Mouse (Mus musculus) hindbrain, embryonic 10.5 days (tissue): ENCODE measurements at regions not wholly inside any gene's neighbourhood (a gene's known extent, or its start where the extent isn't known, plus 50 kb on each side); places are given as distances from the start of the nearest gene placed in this dataset.

Experiments used
- DNase-seq: peaks from one replicate; pipeline ENCODE4 v3.0.0-alpha.2; 2017; ENCODE audit warnings: low spot score
- H3K27ac ChIP-seq: fragments of 300-500 bp; sonication (generic); 2 replicates; pipeline ENCODE4 v1.5.1; 2016; ENCODE audit warnings: mild to moderate bottlenecking, moderate library complexity
- H3K27me3 ChIP-seq: fragments of 300-500 bp; sonication (generic); 2 replicates; pipeline ENCODE4 v1.6.1; 2016; ENCODE audit warnings: mild to moderate bottlenecking; ENCODE audit not compliant: poor library complexity, insufficient read depth, severe bottlenecking
- H3K36me3 ChIP-seq: fragments of 300-500 bp; sonication (generic); 2 replicates; pipeline ENCODE4 v1.6.1; 2016; ENCODE audit warnings: mild to moderate bottlenecking, moderate library complexity
- H3K4me1 ChIP-seq: fragments of 300-500 bp; sonication (generic); replicated peaks from 2 replicates; pipeline ENCODE4 v1.6.1; 2016; ENCODE audit warnings: mild to moderate bottlenecking
- H3K4me3 ChIP-seq: fragments of 300-500 bp; sonication (generic); 2 replicates; pipeline ENCODE4 v1.5.1; 2016; ENCODE audit warnings: mild to moderate bottlenecking, moderate library complexity
- H3K9me3 ChIP-seq: fragments of 300-500 bp; sonication (generic); 2 replicates; pipeline ENCODE4 v1.6.1; 2016; ENCODE audit warnings: mild to moderate bottlenecking, moderate library complexity
- WGBS: fragments of 180-500 bp; shearing (Covaris S2); methylation state at CpG from one replicate; pipeline ENCODE4 v1.1.7; 2016; 5-methylcytosine and 5-hydroxymethylcytosine counted together

- Histone ChIP-seq H3K9me3 (no peaks in the 10 kb centered on the region), H3K27me3 (no peaks in the 10 kb centered on the region), H3K4me1 (no peaks in the 10 kb centered on the region; the same call in 1 of the 2 replicates), H3K27ac (no peak overlapping the region), H3K4me3 (no peak overlapping the region), H3K36me3 (no peaks in the 10 kb centered on the region)
- WGBS = 62% methylated on average over 14 of the region's 14 CpGs
- no peak for DNase-seq
These were observed 113.1 kb upstream of the Fmo9 start for GRCm38 (mm10) chr1:166794622-166795244.

GRCm38 (mm10) chr1:166795613-166796012 is 114.0 kb upstream of the Fmo9 start:
- no peaks in the 10 kb centered on the region for H3K27me3 ChIP-seq
- no peak for DNase-seq
- H3K4me3 ChIP-seq = no peak overlapping the region
- no peak overlapping the region for H3K27ac ChIP-seq
- no peaks in the 10 kb centered on the region for H3K36me3 ChIP-seq
- 80% methylated on average over 4 of the region's 4 CpGs for WGBS
- H3K4me1 ChIP-seq = no peaks in the 10 kb centered on the region; the same call in 1 of the 2 replicates
- no peaks in the 10 kb centered on the region for H3K9me3 ChIP-seq

GRCm38 (mm10) chr1:166796362-166796925 is 114.8 kb upstream of the Fmo9 start:
- no peak overlapping the region for H3K4me3 ChIP-seq
- H3K9me3 ChIP-seq = no peaks in the 10 kb centered on the region
- DNase-seq = no peak

GRCm38 (mm10) chr1:166796931-166797330 is 115.3 kb upstream of the Fmo9 start:
- no peak overlapping the region for H3K4me3 ChIP-seq
- no peak for DNase-seq
- no peaks in the 10 kb centered on the region for H3K9me3 ChIP-seq
- no peaks in the 10 kb centered on the region for H3K27me3 ChIP-seq
- no peak overlapping the region for H3K27ac ChIP-seq
- H3K4me1 ChIP-seq = no peaks in the 10 kb centered on the region; the same call in 1 of the 2 replicates
- H3K36me3 ChIP-seq = no peaks in the 10 kb centered on the region
- 84% methylated on average over 4 of the region's 4 CpGs for WGBS

More at GRCm38 (mm10) chr1:166796362-166796925, 114.8 kb upstream of the Fmo9 start:
- Histone ChIP-seq H3K4me1 (no peaks in the 10 kb centered on the region; the same call in 1 of the 2 replicates), H3K27ac (no peak overlapping the region), H3K36me3 (no peaks in the 10 kb centered on the region), H3K27me3 (no peaks in the 10 kb centered on the region)
- 78% methylated on average over 6 of the region's 6 CpGs for WGBS

DNA sequence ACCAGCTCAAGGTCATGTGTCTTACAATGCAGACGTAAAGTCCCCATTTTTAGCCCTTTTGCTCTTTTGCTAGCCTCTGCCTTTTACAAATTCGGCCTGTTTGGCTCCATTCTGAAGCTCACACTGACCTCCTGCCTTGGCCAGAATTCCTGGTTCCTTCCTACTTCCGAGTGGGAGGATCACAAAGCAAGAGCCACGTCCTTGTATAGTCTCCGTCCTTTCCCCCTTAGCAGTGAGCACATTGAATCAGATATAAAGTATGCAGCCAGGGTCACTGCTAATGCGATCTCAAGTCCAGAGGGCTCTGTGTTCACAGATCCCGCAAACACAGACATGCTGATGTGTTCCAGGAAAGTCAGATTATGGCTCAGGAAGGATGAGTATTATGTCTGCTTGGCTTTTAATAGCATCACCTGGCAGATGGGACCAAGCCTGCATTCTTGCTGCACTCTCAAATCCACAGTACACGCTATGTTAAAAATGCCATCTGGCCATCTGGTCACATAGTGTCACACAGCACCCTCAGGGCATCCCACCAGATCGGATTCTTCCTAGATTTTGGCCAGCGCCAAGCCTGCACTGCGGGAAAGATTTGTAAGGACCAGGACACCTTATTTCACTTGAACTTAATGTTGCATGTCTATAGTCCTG is 119.4 kb upstream of the Fmo9 start:
- H3K4me3 ChIP-seq = no peak overlapping the region
- no peaks in the 10 kb centered on the region; the same call in 1 of the 2 replicates for H3K4me1 ChIP-seq
- no peak overlapping the region for H3K27ac ChIP-seq
- no peak for DNase-seq
- WGBS = 81% methylated on average over 11 of the region's 11 CpGs
- no peaks in the 10 kb centered on the region for H3K27me3 ChIP-seq
- H3K9me3 ChIP-seq = no peaks in the 10 kb centered on the region
- H3K36me3 ChIP-seq = no peaks in the 10 kb centered on the region

GRCm38 (mm10) chr1:166801929-166802328 is 120.3 kb upstream of the Fmo9 start:
- no peak overlapping the region for H3K27ac ChIP-seq
- DNase-seq = no peak
- 64% methylated on average over 4 of the region's 4 CpGs for WGBS
- H3K9me3 ChIP-seq = no peaks in the 10 kb centered on the region
- no peaks in the 10 kb centered on the region; the same call in 1 of the 2 replicates for H3K4me1 ChIP-seq
- H3K4me3 ChIP-seq = no peak overlapping the region
- no peaks in the 10 kb centered on the region for H3K36me3 ChIP-seq
- no peaks in the 10 kb centered on the region for H3K27me3 ChIP-seq

- Histone ChIP-seq H3K4me1 (no peaks in the 10 kb centered on the region), H3K27ac (no peak overlapping the region), H3K27me3 (no peaks in the 10 kb centered on the region), H3K36me3 (no peaks in the 10 kb centered on the region), H3K4me3 (no peak overlapping the region), H3K9me3 (no peaks in the 10 kb centered on the region)
- WGBS = 94% methylated on average over 2 of the region's 2 CpGs
- no peak for DNase-seq
These were observed 122.3 kb upstream of the Fmo9 start for GRCm38 (mm10) chr1:166803928-166804327.

GRCm38 (mm10) chr1:166804333-166804732 is 122.7 kb upstream of the Fmo9 start:
- DNase-seq = no peak
- no peak overlapping the region for H3K4me3 ChIP-seq
- H3K27me3 ChIP-seq = no peaks in the 10 kb centered on the region
- no peak overlapping the region for H3K27ac ChIP-seq
- 92% methylated on average over 1 of the region's 1 CpGs for WGBS
- H3K9me3 ChIP-seq = no peaks in the 10 kb centered on the region
- no peaks in the 10 kb centered on the region for H3K4me1 ChIP-seq
- H3K36me3 ChIP-seq = no peaks in the 10 kb centered on the region

GRCm38 (mm10) chr1:166807163-166807945 is 125.7 kb upstream of the Fmo9 start:
- no peaks in the 10 kb centered on the region for H3K9me3 ChIP-seq
- DNase-seq = no peak
- H3K36me3 ChIP-seq = no peaks in the 10 kb centered on the region
- no peak overlapping the region for H3K4me3 ChIP-seq
- H3K4me1 ChIP-seq = no peaks in the 10 kb centered on the region
- H3K27me3 ChIP-seq = no peaks in the 10 kb centered on the region
- H3K27ac ChIP-seq = no peak overlapping the region
- WGBS = 72% methylated on average over 7 of the region's 7 CpGs

GRCm38 (mm10) chr1:166811341-166812071 is 129.9 kb upstream of the Fmo9 start:
- no peaks in the 10 kb centered on the region for H3K4me1 ChIP-seq
- no peaks in the 10 kb centered on the region for H3K9me3 ChIP-seq
- no peak overlapping the region for H3K4me3 ChIP-seq
- no peak overlapping the region for H3K27ac ChIP-seq
- WGBS = 87% methylated on average over 9 of the region's 9 CpGs
- H3K36me3 ChIP-seq = no peaks in the 10 kb centered on the region
- H3K27me3 ChIP-seq = no peaks in the 10 kb centered on the region
- DNase-seq = no peak

- WGBS = 87% methylated on average over 7 of the region's 7 CpGs
- H3K4me1 ChIP-seq = no peaks in the 10 kb centered on the region
- no peaks in the 10 kb centered on the region for H3K9me3 ChIP-seq
- H3K4me3 ChIP-seq = no peak overlapping the region
- no peak for DNase-seq
- no peak overlapping the region for H3K27ac ChIP-seq
- H3K36me3 ChIP-seq = no peaks in the 10 kb centered on the region
- H3K27me3 ChIP-seq = no peaks in the 10 kb centered on the region
These were observed 130.4 kb upstream of the Fmo9 start for GRCm38 (mm10) chr1:166812072-166812461.

- WGBS = 86% methylated on average over 7 of the region's 7 CpGs
- H3K4me3 ChIP-seq = no peak overlapping the region
- H3K4me1 ChIP-seq = no peaks in the 10 kb centered on the region
- H3K27ac ChIP-seq = no peak overlapping the region
- no peaks in the 10 kb centered on the region for H3K27me3 ChIP-seq
- no peaks in the 10 kb centered on the region for H3K36me3 ChIP-seq
- no peaks in the 10 kb centered on the region for H3K9me3 ChIP-seq
- DNase-seq = no peak
These were observed 131.3 kb upstream of the Fmo9 start for GRCm38 (mm10) chr1:166812920-166813439.
